Mouse (Mus musculus): ENCODE data around the gene Prdm16.
A peak's percentile ranks its signal among the peaks of the same experiment; 100 is the strongest.

Prdm16 gene

DNA sequence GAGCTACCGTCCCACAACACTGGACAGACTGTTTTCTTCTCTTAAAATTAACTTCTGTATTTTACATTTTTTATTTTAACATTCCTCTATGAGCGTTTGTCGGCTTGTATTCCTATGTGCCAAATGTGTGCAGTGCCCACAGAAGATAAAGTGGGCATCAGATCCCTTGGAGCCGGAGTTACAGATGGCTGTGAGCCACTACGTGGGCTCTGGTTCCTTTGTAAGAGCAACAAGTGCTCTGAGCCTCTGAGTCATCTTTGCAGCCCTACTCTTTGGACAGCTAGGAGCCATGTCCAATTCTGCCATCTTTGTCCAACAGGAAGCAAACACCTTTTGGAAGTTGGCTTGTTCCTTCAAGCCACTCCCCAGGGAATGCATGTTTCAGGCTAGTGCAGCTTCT, 78.6 kb downstream of the Prdm16 start:
- no peak for DNase-seq (ENCODE audit: low read depth, low spot score)

GRCm38 (mm10) chr4:154557168-154557567, 79.5 kb downstream of the Prdm16 start:
- DNase-seq (ENCODE audit: low read depth, low spot score) = no peak

- no peak for DNase-seq (ENCODE audit: low read depth, low spot score)
Observed at GRCm38 (mm10) chr4:154556418-154556817, 80.3 kb downstream of the Prdm16 start.

- no peak for DNase-seq (ENCODE audit: low read depth, low spot score)
Observed at GRCm38 (mm10) chr4:154549961-154550393, 86.7 kb downstream of the Prdm16 start.

GRCm38 (mm10) chr4:154549497-154549896, 87.2 kb downstream of the Prdm16 start:
- no peak for DNase-seq (ENCODE audit: low read depth, low spot score)

- DNase-seq (ENCODE audit: low read depth, low spot score) = no peak
Observed at GRCm38 (mm10) chr4:154547176-154547855, 89.4 kb downstream of the Prdm16 start.

DNA sequence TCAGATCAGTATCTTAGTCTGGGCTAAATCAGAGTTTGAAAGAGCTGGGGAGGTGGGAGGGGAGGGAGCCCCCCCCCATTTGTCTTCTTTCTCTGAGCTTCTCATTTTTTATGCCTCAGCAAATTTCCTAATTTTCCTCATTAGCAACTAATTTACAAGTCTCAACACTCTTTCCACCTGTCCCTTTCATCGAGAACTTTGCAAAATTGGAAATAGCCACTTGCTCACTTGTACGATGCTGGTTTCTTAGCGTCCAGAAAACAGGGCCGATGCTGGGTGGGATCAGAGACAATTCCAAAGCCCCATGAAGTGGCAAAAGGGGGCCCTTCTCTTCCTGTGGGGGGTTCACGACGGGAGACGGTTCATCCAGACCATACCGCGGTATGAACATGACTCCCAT, 91.4 kb downstream of the Prdm16 start:
- no peak for DNase-seq (ENCODE audit: low read depth, low spot score)

- no peak for DNase-seq (ENCODE audit: low read depth, low spot score)
Observed at GRCm38 (mm10) chr4:154543921-154544320, 92.8 kb downstream of the Prdm16 start.

DNA sequence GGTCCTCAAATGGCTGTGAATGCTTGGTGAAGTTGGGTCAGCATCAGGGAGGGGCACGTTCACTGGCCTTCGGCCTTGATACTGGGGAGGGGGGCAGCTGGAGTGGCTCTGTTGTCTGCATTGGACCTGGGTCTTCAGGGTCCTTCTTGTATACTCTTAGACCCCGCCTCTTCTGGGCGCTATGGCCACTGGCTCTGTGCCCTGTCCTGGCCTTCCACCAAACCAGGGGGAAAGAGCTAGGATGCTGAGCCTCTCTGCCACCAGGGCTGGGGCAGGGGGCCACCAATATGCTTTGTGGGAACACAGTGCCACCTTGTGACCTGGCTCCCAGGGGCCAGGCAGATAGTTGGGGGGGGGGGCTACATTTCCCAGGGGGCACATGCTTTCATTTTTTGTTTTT, 93.5 kb downstream of the Prdm16 start:
- no peak for DNase-seq (ENCODE audit: low read depth, low spot score)

DNA sequence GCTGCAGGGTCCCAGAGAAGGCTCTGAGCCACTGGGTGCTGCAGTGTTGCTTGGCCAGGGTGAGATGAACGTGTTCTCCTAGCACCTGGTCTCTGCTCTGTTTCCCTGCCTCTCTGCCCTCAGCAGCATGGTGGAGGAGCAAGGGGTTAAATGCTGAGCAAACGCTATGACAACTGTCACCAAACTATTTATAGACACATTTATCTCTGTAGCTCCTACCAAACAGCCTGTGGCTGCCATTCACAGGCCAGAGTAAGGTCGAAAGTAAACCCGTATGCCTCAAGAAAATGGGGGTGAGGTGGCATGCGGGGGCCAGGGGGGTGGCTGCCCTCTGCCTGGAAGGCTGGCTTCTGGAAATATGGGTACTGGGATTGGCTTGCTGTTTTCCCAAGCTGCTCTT, 94.1 kb downstream of the Prdm16 start:
- DNase-seq (ENCODE audit: low read depth, low spot score) = no peak

GRCm38 (mm10) chr4:154541632-154542276, 94.9 kb downstream of the Prdm16 start:
- no peak for DNase-seq (ENCODE audit: low read depth, low spot score)

GRCm38 (mm10) chr4:154540671-154541070, 96.0 kb downstream of the Prdm16 start:
- DNase-seq (ENCODE audit: low read depth, low spot score) = no peak

DNA sequence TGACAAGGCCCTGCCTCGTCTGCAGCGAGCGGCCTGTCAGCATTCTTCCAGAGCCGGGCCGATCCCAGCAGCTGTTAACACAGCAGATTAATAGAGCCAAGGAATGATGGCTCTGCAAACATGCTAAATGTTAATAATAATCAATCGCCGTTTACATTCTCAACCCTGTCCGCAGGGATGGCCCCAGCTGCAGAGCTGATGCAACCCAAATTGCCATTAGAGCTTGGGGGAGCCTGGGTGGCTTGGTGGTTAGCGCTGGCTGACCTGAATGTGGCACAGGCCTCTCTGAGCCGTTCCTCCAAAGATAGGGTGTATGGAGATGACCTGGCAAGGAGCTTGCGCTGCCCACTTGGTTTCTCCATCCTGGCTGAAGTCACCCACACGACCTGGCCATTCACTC, 97.0 kb downstream of the Prdm16 start:
- DNase-seq (ENCODE audit: low read depth, low spot score) = no peak

- no peak for DNase-seq (ENCODE audit: low read depth, low spot score)
Observed at GRCm38 (mm10) chr4:154538727-154539126, 97.9 kb downstream of the Prdm16 start.

- DNase-seq (ENCODE audit: low read depth, low spot score) = no peak
Observed at GRCm38 (mm10) chr4:154536110-154536509, 100.6 kb downstream of the Prdm16 start.

GRCm38 (mm10) chr4:154531368-154531767, 105.3 kb downstream of the Prdm16 start:
- DNase-seq (ENCODE audit: low read depth, low spot score) = no peak

- no peak for DNase-seq (ENCODE audit: low read depth, low spot score)
Observed at GRCm38 (mm10) chr4:154530336-154530735, 106.3 kb downstream of the Prdm16 start.

- DNase-seq (ENCODE audit: low read depth, low spot score) = peak; percentile 51
Observed at GRCm38 (mm10) chr4:154527506-154527905, 109.2 kb downstream of the Prdm16 start.

- DNase-seq (ENCODE audit: low read depth, low spot score) = no peak
Observed at GRCm38 (mm10) chr4:154526351-154526786, 110.3 kb downstream of the Prdm16 start.

GRCm38 (mm10) chr4:154523898-154524297, 112.8 kb downstream of the Prdm16 start:
- DNase-seq (ENCODE audit: low read depth, low spot score) = no peak

- DNase-seq (ENCODE audit: low read depth, low spot score) = peak; percentile 65
Observed at GRCm38 (mm10) chr4:154521881-154522676, 114.6 kb downstream of the Prdm16 start.

GRCm38 (mm10) chr4:154519470-154520037, 117.1 kb downstream of the Prdm16 start:
- no peak for DNase-seq (ENCODE audit: low read depth, low spot score)

All from 3T3-L1 (cell line).